Mouse (Mus musculus) hindbrain, embryonic 13.5 days (tissue): ENCODE measurements around the gene Pla2g2c. TPM values are rescaled to one million over a fixed set of nuclear protein-coding genes. Genes with fewer than 3 reads are reported as not detected.

ENCODE experiments used
- ATAC-seq: fragments of 200-750 bp; cut with Nextera tagmentation; 2 replicates; pipeline ENCODE4 v1.8.0; 2017; ENCODE audit warnings: moderate TSS enrichment; ENCODE audit not compliant: low FRiP score
- H3K27ac ChIP-seq: fragments of 300-500 bp; sonication (generic); 2 replicates; pipeline ENCODE4 v1.5.1; 2015; ENCODE audit warnings: inconsistent platforms, mild to moderate bottlenecking, moderate library complexity
- H3K27me3 ChIP-seq: fragments of 300-500 bp; sonication (generic); 2 replicates; pipeline ENCODE4 v1.6.1; 2015; ENCODE audit warnings: mild to moderate bottlenecking, inconsistent platforms
- H3K36me3 ChIP-seq: fragments of 300-500 bp; sonication (generic); 2 replicates; pipeline ENCODE4 v1.6.1; 2015; ENCODE audit warnings: mild to moderate bottlenecking, inconsistent platforms
- H3K4me1 ChIP-seq: fragments of 300-500 bp; sonication (generic); replicated peaks from 2 replicates; pipeline ENCODE4 v1.6.1; 2015; ENCODE audit warnings: inconsistent platforms
- H3K4me2 ChIP-seq: fragments of 300-500 bp; sonication (generic); 2 replicates; pipeline ENCODE4 v1.6.1; 2015; ENCODE audit warnings: inconsistent platforms, mild to moderate bottlenecking, moderate library complexity
- H3K4me3 ChIP-seq: fragments of 300-500 bp; sonication (generic); 2 replicates; pipeline ENCODE4 v1.5.1; 2015; ENCODE audit warnings: mild to moderate bottlenecking, inconsistent platforms
- H3K9ac ChIP-seq: fragments of 300-500 bp; sonication (generic); 2 replicates; pipeline ENCODE4 v1.6.1; 2015; ENCODE audit warnings: mild to moderate bottlenecking, inconsistent platforms
- H3K9me3 ChIP-seq: fragments of 300-500 bp; sonication (generic); 2 replicates; pipeline ENCODE4 v1.6.1; 2016; ENCODE audit warnings: inconsistent platforms
- WGBS: fragments of 180-500 bp; shearing (Covaris S2); methylation state at CpG from one replicate; pipeline ENCODE4 v1.1.7; 2015; 5-methylcytosine and 5-hydroxymethylcytosine counted together
- polyA plus RNA-seq: library from polyadenylated mRNA; unstranded; fragments of >200 nt; fragmentation: Nextera tagmentation; extraction: Ambion mirVana; gene quantifications from 2 replicates; pipeline ENCODE4 v1.2.1, GENCODE M21; 2015

Gene Pla2g2c
- polyA plus RNA-seq, 1 experiment from 2014 or later = 0.44 TPM

GRCm38 (mm10) chr4:138755983-138756382, 31.4 kb downstream of the Pla2g2c start:
- no peak for ATAC-seq
- H3K4me2 ChIP-seq = no peak overlapping the region
- no peaks in the 10 kb centered on the region for H3K36me3 ChIP-seq
- 75% methylated on average over 11 of the region's 11 CpGs for WGBS
- no peak overlapping the region for H3K4me3 ChIP-seq
- H3K27ac ChIP-seq = peak overlapping the region; percentile 52; the same call in 1 of the 2 replicates
- H3K9me3 ChIP-seq = no peaks in the 10 kb centered on the region
- peaks cover 22% of the 10 kb centered on the region for H3K4me1 ChIP-seq
- no peaks in the 10 kb centered on the region for H3K27me3 ChIP-seq
- 0 out of 2 replicates have a peak overlapping the region, but pooled peaks have one; percentile 0 for H3K9ac ChIP-seq

GRCm38 (mm10) chr4:138757416-138757815, 32.8 kb downstream of the Pla2g2c start, which contains the start of gene Pla2g2f:
TSS of gene Pla2g2f (minus strand) at chr4:138757626.
- no peak for ATAC-seq
- H3K36me3 ChIP-seq = no peaks in the 10 kb centered on the region

DNA sequence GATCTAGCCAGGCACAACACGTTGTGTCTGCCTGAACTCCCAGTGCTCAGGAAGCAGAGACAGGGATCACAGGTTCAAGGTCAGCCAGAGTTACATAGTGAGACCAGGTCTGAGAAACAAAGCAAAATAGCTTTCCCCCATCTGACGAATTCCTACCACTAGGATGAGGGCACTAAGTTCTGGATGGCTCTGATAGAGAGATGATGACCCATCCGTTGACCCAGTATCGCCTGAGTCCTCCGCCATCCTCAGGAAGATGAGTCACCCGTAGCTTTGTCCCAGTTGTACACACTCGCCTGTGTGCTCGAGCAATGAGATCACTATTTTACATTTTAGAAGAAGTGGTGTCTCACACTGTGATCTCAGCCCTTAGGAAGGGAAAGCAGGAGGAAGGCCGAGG, 37.7 kb downstream of the Pla2g2c start:
- Histone ChIP-seq H3K27me3 (no peaks in the 10 kb centered on the region), H3K4me1 (peaks cover 3% of the 10 kb centered on the region; the same call in 1 of the 2 replicates), H3K4me3 (no peak overlapping the region), H3K27ac (no peak overlapping the region), H3K4me2 (no peak overlapping the region), H3K9me3 (no peaks in the 10 kb centered on the region), H3K36me3 (no peaks in the 10 kb centered on the region), H3K9ac (no peak overlapping the region)
- 86% methylated on average over 9 of the region's 9 CpGs for WGBS
- ATAC-seq = no peak

More at GRCm38 (mm10) chr4:138757416-138757815, 32.8 kb downstream of the Pla2g2c start, which contains the start of gene Pla2g2f:
- Histone ChIP-seq H3K9me3 (no peaks in the 10 kb centered on the region), H3K27me3 (no peaks in the 10 kb centered on the region), H3K9ac (no peak within 1 kb of the TSS), H3K4me1 (peaks cover 22% of the 10 kb centered on the region), H3K4me2 (no peak within 1 kb of the TSS), H3K27ac (peak within 1 kb of the TSS; percentile 35; the same call in 1 of the 2 replicates), H3K4me3 (no peak within 1 kb of the TSS)
- WGBS = 44% methylated on average over 8 of the region's 8 CpGs

DNA sequence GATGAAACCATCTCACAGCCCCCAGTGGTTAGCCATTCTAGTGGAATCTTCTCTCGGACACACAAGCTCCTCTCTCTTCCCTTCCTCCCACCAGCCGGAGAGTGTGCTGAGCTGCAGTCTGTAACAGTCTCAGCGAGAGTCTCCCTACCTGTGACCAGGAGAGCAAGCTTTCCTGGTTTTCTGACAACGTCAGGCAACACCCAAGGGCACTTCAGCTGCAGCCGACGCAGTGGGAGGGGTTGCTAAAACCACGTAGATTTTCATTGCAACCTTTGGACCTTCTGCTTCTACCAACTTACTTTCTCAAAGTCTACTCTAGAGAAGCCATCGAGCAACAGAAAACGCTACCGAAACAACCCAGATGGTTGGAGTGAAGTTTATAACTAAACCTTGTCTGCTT, 47.4 kb downstream of the Pla2g2c start:
- H3K9ac ChIP-seq = no peak overlapping the region
- ATAC-seq = no peak
- 91% methylated on average over 10 of the region's 10 CpGs for WGBS

GRCm38 (mm10) chr4:138772386-138772785, 47.8 kb downstream of the Pla2g2c start:
- Histone ChIP-seq H3K27ac (no peak overlapping the region), H3K9me3 (no peaks in the 10 kb centered on the region), H3K4me3 (no peak overlapping the region), H3K9ac (no peak overlapping the region), H3K4me2 (no peak overlapping the region), H3K27me3 (no peaks in the 10 kb centered on the region), H3K4me1 (peaks cover 3% of the 10 kb centered on the region), H3K36me3 (no peaks in the 10 kb centered on the region)
- no peak for ATAC-seq
- 87% methylated on average over 5 of the region's 5 CpGs for WGBS

More for the DNA sequence above, 47.4 kb downstream of the Pla2g2c start:
- Histone ChIP-seq H3K4me3 (no peak overlapping the region), H3K4me2 (no peak overlapping the region), H3K27me3 (no peaks in the 10 kb centered on the region), H3K36me3 (no peaks in the 10 kb centered on the region), H3K27ac (no peak overlapping the region), H3K4me1 (no peaks in the 10 kb centered on the region), H3K9me3 (no peaks in the 10 kb centered on the region)

DNA sequence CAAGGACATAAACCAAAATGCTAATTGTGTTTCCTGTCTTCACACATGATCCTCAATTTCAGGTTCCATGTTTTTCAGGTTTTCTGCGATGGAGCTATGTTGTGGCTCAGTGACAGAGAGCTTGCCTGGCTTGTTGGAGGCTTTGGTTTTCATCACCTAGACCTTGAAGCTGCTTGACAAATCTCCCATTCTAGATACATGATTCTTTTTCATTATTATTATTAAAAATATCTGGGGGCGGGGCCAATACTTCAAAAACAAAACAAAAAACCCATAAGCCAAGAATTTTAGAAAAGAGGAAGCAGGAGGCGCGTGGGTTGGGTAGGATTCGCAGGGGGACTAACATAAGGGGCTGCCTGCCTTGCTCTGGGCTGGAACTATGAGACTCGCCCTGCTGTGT, 50.8 kb downstream of the Pla2g2c start, which contains the start of gene Pla2g2d:
Pla2g2d (plus strand) TSS at position 301 of the 400 bp plus-strand sequence.
- peaks cover 15% of the 10 kb centered on the region for H3K4me1 ChIP-seq
- peak within 1 kb of the TSS; percentile 78 for H3K27ac ChIP-seq
- no peaks in the 10 kb centered on the region for H3K36me3 ChIP-seq
- H3K9ac ChIP-seq = no peak within 1 kb of the TSS
- H3K4me2 ChIP-seq = no peak within 1 kb of the TSS
- no peak within 1 kb of the TSS for H3K4me3 ChIP-seq
- WGBS = 94% methylated on average over 6 of the region's 6 CpGs
- no peak for ATAC-seq
- H3K9me3 ChIP-seq = no peaks in the 10 kb centered on the region
- H3K27me3 ChIP-seq = no peaks in the 10 kb centered on the region

GRCm38 (mm10) chr4:138777417-138778407, 53.1 kb downstream of the Pla2g2c start:
- Histone ChIP-seq H3K27ac (peak overlapping the region; percentile 78), H3K4me1 (peaks cover 15% of the 10 kb centered on the region), H3K9me3 (no peaks in the 10 kb centered on the region), H3K4me2 (no peak overlapping the region), H3K9ac (no peak overlapping the region), H3K4me3 (no peak overlapping the region), H3K27me3 (no peaks in the 10 kb centered on the region), H3K36me3 (no peaks in the 10 kb centered on the region)
- 41% methylated on average over 20 of the region's 20 CpGs for WGBS
- ATAC-seq = no peak; the same call in 1 of the 2 replicates

GRCm38 (mm10) chr4:138780300-138780699, 55.7 kb downstream of the Pla2g2c start:
- Histone ChIP-seq H3K27me3 (no peaks in the 10 kb centered on the region), H3K27ac (no peak overlapping the region), H3K9ac (no peak overlapping the region), H3K9me3 (no peaks in the 10 kb centered on the region), H3K36me3 (no peaks in the 10 kb centered on the region), H3K4me2 (no peak overlapping the region), H3K4me1 (peaks cover 15% of the 10 kb centered on the region), H3K4me3 (no peak overlapping the region)
- WGBS = 90% methylated on average over 5 of the region's 5 CpGs
- ATAC-seq = no peak

DNA sequence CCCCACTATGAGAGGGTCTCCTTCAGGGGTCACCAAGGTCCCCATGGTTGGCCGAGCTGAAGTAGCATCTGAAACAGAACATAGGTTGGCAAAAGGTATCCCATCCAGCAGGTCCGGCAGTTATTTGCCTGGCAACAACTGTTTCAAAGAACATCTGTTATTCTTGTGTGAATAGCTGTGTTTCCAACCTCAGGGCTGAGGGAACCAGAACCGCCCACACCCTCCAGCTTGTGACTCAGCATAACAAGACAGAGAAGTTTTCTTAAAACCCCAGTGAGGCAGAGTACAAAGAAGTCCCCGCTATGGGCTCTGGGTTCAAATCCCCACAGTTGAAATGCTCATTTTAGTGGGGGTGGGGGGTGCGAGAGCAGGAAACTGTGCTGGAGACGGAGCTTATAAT, 57.5 kb downstream of the Pla2g2c start:
- Histone ChIP-seq H3K27me3 (no peaks in the 10 kb centered on the region), H3K9ac (no peak overlapping the region), H3K27ac (no peak overlapping the region), H3K4me3 (no peak overlapping the region), H3K9me3 (no peaks in the 10 kb centered on the region), H3K4me2 (no peak overlapping the region), H3K4me1 (peaks cover 14% of the 10 kb centered on the region), H3K36me3 (no peaks in the 10 kb centered on the region)
- no peak for ATAC-seq
- 81% methylated on average over 6 of the region's 6 CpGs for WGBS

GRCm38 (mm10) chr4:138785721-138786120, 61.1 kb downstream of the Pla2g2c start:
- Histone ChIP-seq H3K4me1 (no peaks in the 10 kb centered on the region), H3K36me3 (no peaks in the 10 kb centered on the region), H3K4me3 (no peak overlapping the region), H3K27ac (no peak overlapping the region), H3K4me2 (no peak overlapping the region), H3K9ac (no peak overlapping the region), H3K9me3 (no peaks in the 10 kb centered on the region), H3K27me3 (no peaks in the 10 kb centered on the region; the same call in 1 of the 2 replicates)
- no peak for ATAC-seq
- WGBS = 55% methylated on average over 4 of the region's 4 CpGs

- 75% methylated on average over 4 of the region's 4 CpGs for WGBS
Observed at GRCm38 (mm10) chr4:138786141-138786540, 61.5 kb downstream of the Pla2g2c start.

DNA sequence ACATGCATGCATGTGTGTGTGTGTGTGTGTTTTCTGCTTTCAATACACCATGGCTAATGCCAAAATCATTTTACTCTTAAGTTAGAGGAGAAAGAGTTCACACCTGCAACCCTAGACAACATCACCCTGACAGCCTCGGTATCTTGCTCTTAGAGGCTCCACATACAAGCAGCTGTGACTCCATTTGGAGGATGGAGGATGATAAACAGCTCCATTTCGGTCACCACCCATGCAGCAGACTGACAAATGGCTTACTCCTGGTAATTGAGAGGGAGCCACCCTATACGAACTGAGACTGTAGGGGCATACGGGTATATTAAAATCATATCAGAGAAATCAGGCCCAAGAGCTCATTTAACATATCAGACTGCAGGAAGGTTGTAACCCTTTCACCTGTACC, 63.8 kb downstream of the Pla2g2c start:
- 78% methylated on average over 4 of the region's 4 CpGs for WGBS
- ATAC-seq = no peak

More at GRCm38 (mm10) chr4:138786141-138786540, 61.5 kb downstream of the Pla2g2c start:
- Histone ChIP-seq H3K4me1 (no peaks in the 10 kb centered on the region), H3K36me3 (no peaks in the 10 kb centered on the region), H3K9me3 (no peaks in the 10 kb centered on the region), H3K4me3 (no peak overlapping the region), H3K27me3 (no peaks in the 10 kb centered on the region; the same call in 1 of the 2 replicates), H3K4me2 (no peak overlapping the region), H3K27ac (no peak overlapping the region), H3K9ac (no peak overlapping the region)
- ATAC-seq = no peak

More for the DNA sequence above, 63.8 kb downstream of the Pla2g2c start:
- Histone ChIP-seq H3K9me3 (no peaks in the 10 kb centered on the region), H3K27me3 (no peaks in the 10 kb centered on the region; the same call in 1 of the 2 replicates), H3K9ac (no peak overlapping the region), H3K4me1 (no peaks in the 10 kb centered on the region), H3K4me3 (no peak overlapping the region), H3K27ac (no peak overlapping the region), H3K4me2 (no peak overlapping the region), H3K36me3 (no peaks in the 10 kb centered on the region)
